Mouse (Mus musculus) heart, adult 18-20 months (tissue): ENCODE data around the gene Aplp1. TPM values are rescaled to one million over a fixed set of nuclear protein-coding genes. Genes with fewer than 3 reads are reported as not detected.

Experiments used
- DNase-seq, 2 experiments: peaks; one replicate each; pipeline ENCODE4 v3.0.0; 2021 to 2022; ENCODE audit warnings: mixed read lengths in 1 of 2
- total RNA-seq, 2 experiments: library from RNA; stranded (reverse); gene quantifications; 2 replicates each; pipeline ENCODE4 v1.2.3; 2021

Gene Aplp1
- total RNA-seq, 2 experiments from 2014 or later = 2.8 to 3.4 TPM

DNA sequence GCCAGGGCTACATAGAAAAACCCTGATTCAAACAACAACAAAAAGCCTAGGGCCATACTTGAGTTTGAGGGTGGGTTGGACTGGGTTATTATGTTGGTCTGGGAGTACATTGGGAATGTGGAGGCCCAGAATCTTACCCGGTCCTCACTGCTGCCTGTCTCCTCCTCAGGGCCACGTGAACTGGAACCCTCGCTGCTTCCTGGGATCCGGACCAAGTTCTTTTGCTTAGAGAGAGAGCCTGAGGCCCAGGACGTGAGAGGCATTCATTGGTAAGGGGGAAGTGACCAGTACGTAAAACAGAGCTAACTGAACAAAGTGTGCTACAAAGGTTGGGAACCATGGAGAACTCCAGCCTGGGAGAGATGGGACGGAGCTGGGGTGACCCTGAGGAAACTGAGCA is 4.9 kb upstream of the Aplp1 start:
- no peak for DNase-seq

DNA sequence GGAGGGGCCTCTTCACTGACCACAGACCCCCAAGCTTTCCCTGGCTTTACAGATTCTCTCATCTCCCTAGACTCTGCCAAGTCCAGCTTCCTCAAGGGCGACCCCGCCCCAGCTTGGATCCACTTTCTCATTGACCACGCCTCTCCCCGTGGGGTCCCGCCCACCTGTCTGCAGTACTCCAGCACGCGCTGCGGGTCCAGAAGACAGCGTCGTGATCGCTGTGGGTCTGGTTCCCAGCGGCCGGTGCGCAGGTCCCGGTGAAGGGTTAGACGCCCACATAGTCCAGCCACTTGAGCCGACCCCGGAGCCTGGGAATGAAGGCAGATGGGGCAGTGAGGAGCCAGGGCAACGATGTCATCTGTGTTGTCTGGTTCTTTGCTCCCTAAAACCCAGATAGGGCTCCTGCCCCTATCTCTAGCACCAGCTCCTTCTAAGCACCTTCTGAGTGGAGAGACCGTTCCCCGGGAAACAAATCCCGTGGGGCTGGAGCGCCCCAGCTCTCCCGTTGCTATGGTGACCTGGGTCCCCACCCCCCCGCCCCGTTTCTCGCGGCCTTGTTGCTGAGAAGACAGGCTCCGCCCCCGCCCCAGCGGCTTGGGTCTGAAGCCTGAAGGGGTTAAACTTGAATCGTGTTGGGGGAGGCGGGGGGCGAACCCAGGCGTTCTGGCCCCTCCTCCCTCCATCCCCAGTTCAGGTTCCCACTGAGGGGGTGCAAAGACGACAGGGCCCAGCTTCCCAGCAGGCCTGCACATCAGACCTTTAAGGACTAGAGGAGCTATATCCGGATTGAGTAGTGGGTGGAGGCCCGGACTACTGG is 973 bp downstream of the Aplp1 start:
- no peak for DNase-seq

GRCm38 (mm10) chr7:30443696-30444095 is 1.6 kb downstream of the Aplp1 start:
- DNase-seq = no peak

- DNase-seq = peak in 1 of 2 experiments; percentile 38
Measured at GRCm38 (mm10) chr7:30440697-30441096, 4.6 kb downstream of the Aplp1 start.

GRCm38 (mm10) chr7:30439734-30440133 is 5.6 kb downstream of the Aplp1 start:
- no peak for DNase-seq

- DNase-seq = no peak
Measured at GRCm38 (mm10) chr7:30436879-30437278, 8.5 kb downstream of the Aplp1 start.

DNA sequence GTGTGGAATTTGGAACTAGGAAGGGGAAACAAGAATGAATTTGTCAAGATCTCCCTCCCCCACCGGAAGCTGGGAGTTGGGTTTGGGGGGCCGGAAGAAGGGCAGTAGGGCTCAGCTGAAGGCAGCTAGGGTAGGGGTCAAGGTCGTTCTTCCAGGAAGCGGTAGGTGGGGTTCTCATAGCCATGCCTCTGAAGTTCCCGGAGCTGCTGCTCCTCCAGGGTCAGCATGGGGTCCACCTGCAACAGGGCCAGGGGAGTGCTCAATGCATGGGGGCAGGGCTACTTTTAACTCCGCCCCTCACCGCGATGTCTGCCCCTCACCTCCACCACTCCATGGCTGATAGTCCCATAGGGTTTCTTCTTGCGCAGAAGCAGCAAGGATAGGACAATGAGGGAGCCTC is 10.2 kb downstream of the Aplp1 start:
- DNase-seq = no peak

GRCm38 (mm10) chr7:30434701-30435100 is 10.6 kb downstream of the Aplp1 start:
- DNase-seq = no peak

DNA sequence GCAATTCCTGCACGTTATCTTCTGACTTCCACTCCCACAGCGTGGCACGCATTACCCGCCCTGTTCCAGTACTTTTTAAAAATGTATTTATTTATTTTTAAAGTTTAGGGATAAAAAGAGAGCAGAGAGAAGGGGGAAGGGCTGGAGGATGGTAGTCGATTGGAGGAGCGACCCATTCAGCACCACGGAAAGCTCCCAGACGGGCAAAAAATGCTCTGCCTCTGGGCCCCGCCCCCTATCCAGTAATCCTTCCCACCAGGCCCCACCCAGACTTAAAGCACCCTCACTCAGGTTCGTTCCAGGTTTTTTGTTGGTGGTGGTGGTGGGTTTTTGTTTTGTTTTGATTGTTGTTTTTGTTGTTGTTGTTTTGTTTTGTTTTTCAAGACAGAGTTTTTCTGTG is 11.1 kb downstream of the Aplp1 start:
- DNase-seq = peak in 1 of 2 experiments; percentile 52

GRCm38 (mm10) chr7:30431793-30432192 is 13.5 kb downstream of the Aplp1 start:
- DNase-seq = peak; percentile 72

DNA sequence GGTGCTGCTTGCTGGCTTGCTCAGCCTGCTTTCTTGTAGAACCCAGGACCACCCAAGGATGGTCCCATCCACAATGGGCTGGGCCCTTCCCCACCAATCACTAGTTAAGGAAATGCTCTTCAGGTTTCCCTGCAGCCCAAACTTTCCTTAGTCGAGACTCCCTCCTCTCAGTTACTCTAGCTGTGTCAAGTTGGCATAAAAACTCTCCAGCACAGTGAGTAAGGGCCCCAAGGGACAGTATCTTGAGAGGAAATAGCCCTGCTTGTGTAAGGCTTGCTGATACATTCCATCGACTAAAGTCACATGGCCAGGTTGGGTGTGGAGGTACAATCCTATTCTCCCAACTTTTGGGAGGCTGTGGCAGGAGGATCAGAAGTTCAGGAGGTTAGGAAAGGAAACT is 15.1 kb downstream of the Aplp1 start:
- no peak for DNase-seq

- DNase-seq = no peak
Measured at GRCm38 (mm10) chr7:30429327-30429726, 16.0 kb downstream of the Aplp1 start.

GRCm38 (mm10) chr7:30423071-30423641 is 22.2 kb downstream of the Aplp1 start:
- peak in 1 of 2 experiments; percentile 68 for DNase-seq

- no peak for DNase-seq
Measured at GRCm38 (mm10) chr7:30422560-30422959, 22.8 kb downstream of the Aplp1 start.

DNA sequence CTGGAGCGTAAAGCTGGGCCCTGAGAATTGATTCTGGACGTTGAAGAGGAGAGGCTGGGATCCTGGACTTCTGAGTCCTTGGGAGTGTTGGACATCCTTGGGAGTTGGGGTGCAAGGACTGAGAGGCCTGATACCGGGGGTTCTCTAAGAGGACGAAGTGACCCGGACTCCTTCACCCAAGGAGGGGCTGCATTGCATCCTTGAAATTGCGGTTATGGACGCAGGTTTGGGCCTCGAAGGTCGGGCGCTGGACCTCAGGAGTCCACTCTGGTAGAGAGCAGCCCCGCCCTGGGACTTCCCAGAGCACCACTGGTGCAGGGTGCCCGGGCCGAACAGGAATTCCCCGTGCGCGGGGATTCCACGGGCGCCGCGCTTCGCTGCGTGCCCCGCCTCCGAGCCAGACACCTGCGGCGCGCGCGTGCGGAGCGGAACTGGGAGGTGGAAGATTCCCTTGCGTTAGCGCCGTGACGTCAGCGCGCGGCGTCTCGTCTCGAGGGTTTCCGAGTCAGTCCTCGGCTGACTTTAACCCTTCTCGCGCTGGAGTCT is 23.4 kb downstream of the Aplp1 start:
- DNase-seq = peak; percentile 84 to 90

DNA sequence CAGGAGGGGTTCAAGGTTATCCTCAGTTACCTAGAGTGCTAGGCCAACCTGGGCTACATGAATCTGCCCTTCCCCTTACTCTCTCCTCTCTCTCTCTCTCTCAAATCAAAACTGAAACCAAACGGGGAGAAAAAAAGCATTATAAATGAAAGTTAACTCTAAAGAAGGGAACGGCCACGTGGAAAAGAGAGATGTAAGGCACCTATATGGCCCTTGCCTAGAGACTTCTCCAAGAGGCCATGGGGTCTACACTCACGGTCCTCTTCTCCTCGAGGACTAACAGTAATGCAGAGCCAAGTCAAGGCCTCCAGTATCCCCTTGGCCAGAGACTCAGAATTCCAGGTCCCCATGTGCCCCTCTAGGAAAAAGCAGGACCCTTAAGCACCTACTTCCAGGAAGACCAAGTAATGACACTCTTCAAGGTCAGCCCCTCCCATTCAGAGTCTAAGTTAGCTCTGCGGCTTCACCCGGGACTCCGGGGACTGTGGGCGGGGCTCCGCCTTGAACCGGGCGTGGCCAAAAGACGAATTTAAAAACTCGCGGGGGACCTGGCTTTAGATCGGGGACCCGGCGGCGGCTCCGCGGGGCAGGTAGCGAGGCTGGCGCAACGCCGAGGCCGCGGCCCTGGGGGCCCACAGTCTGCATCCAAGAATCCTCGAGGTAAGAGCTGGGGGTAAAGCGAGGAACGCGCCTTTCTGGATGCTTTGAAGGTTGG is 24.0 kb downstream of the Aplp1 start, which contains the start of gene Nfkbid:
Nfkbid (plus strand) TSS at position 558 of the 715 bp plus-strand sequence.
- DNase-seq = peak; percentile 82

DNA sequence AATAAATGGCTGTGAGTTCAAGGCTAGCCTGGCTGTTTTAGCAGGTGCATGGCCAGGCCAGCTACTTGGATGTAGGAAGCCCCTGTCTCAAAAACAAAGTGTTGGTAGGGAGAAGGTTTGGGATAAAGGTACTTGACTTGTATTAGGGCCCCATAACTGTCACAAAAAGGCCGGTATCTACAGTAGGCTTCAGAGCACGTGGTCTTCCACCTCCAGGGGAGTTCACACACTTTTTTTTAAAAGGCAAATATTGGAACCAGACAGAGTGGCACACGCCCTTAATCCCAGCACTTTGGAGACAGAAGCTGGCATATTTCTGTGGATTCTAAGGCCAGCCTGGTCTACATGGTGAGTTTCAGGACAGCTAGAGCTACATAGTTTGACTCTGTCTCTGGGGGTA is 24.7 kb downstream of the Aplp1 start:
- no peak for DNase-seq

DNA sequence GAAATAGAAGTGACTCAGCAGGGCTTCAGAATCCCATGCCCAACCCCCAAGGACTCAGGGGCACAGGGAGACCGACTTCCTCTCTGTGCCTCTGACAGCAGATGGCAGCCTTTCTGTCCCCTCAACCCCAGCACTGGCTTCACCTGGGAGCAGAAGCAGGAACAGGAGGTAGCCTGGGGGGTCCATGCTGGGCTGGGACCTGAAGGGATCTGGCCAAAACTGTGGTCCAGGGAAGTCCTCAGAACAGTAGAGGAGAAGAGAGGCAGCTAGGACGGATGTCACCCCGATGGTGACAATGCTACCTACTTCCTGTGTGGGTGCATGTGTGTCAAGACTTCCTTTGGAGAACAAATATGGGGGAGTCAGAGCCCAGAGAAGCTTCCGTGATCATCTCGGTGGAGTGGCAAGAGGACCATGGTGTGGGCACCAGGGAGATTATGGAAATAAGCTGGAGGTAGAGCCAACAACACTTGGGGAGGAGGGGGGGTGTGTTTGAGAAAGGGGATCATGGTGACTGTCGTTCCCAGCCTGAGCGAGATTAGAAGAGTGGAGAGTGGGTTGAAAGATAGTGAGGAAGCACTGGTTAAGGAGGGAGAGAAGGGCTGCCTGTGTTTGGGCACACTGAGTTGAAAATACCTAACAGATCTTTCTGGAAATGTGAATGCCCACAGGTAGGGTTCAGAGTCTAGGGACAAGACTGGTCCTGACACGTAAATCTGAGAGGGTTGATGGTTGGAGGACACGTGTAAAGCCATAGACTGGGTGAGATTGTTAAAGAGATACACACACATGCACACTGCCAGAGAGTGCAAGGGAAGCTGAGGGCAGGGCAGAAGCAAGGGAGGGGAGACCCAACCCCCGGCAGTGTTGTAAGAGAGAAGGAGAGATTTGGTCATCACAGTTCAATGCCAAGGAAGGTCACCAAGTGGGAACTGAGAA is 25.5 kb downstream of the Aplp1 start, which contains the start of gene Hcst:
Hcst (minus strand) TSS at position 294 of the 939 bp plus-strand sequence.
- peak; percentile 39 to 54 for DNase-seq

GRCm38 (mm10) chr7:30417856-30418255 is 27.5 kb downstream of the Aplp1 start:
- DNase-seq = no peak

GRCm38 (mm10) chr7:30413596-30413995 is 31.7 kb downstream of the Aplp1 start, which contains the start of gene Tyrobp:
TSS of gene Tyrobp (plus strand) at chr7:30413760.
- peak; percentile 33 to 67 for DNase-seq

- DNase-seq = peak in 1 of 2 experiments; percentile 56
Measured at GRCm38 (mm10) chr7:30412735-30413147, 32.6 kb downstream of the Aplp1 start.
